Mouse (Mus musculus) spleen, adult 2 months (tissue): ENCODE data around the gene Sp3.

ENCODE experiments used
- CTCF ChIP-seq: fragments of 200-500 bp; IDR thresholded peaks from 2 replicates; pipeline ENCODE4 v1.5.1; 2011; ENCODE audit warnings: mild to moderate bottlenecking, inconsistent platforms; ENCODE audit not compliant: insufficient read depth, insufficient read length, insufficient replicate concordance; ENCODE audit errors: extremely low read depth
- POLR2A ChIP-seq: fragments of 200-500 bp; IDR thresholded peaks from 2 replicates; pipeline ENCODE4 v1.6.1; 2011; ENCODE audit warnings: low read depth, low read length, inconsistent platforms

DNA sequence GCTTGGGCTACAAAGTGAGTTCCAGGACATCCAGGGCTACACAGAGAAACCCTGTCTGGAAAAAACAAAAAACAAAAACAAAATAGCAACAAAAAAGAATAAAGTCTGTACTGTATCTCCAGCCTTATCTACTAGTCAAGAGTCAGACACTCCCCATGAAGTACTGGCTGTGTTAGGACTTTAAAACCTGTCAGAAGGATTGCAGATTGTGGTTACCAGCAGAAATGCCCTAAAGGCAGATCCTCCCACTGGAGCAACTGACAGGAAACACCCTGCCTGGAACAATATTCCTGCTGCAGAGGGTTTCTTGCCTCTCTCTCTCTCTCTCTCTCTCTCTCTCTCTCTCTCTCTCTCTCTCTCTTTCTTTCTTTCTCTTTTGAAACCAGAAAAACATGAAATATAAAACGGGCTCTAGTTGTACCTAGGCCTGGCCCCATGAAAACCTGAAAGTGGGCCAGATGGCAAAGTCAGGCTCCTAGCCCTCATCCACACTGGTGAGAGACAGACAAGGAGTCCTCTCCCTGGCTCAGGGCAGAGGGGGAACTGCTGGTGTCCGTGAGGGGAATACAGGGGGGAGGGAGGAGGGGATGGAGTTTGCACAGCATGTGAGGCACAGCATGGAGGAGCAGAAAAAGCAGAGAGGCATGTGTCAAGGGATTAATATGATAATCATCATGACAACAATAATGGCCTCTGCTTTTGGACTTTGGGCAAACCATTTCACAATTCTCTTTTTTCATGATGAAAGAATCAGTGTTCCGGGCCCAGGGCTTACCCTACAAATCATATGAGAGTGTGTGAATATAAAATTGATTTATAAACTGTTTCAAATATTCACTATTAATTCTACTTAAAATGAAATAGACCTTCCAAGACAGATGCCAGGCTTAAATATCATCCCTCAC, 25.6 kb upstream of the Sp3 start:
- TF ChIP-seq CTCF (no peak), POLR2A (no peak)
